Mouse (Mus musculus): Measurements from ENCODE around the gene Lrwd1.

DNA sequence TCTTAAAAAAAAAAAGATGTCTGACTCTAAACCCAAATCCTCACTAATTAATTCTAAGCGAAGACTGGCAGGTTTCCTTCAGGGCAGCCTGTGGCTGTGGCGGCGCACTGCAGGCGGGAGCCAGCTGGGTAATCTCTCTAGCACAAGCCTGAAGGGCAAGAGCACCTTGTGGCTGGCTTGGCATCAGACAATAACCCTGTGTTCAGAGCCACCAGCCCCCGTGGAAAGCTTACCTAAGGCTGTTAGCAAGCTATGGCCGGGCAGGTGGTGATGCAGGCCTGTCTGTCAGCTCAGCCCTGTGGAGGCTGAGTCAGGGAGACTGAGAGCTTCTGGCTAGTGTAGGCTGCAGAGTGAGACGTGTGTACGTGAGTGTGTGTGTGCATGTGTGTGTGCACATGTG lies 29.4 kb upstream of the Lrwd1 start:
- no peak for TF ChIP-seq EP300 (IDR thresholded peaks at IDR 0.05)
- no peak for TF ChIP-seq CTCF (IDR thresholded peaks at IDR 0.05)

Measured in lung, postnatal 0 days (tissue).